Mouse (Mus musculus) liver, postnatal 0 days (tissue): Measurements from ENCODE around the gene Pam. TPM values are rescaled to one million over a fixed set of nuclear protein-coding genes. Genes with fewer than 3 reads are reported as not detected.
"Not testable (repeated sequence)": the region's sequence is repeated elsewhere in the genome, so short reads cannot be mapped to it uniquely, and the experiment has no call there.

ENCODE experiments used
- ATAC-seq: fragments of 200-750 bp; cut with Nextera tagmentation; 2 replicates; pipeline ENCODE4 v1.8.0; 2017; ENCODE audit warnings: mild to moderate bottlenecking, moderate library complexity
- DNase-seq: peaks from one replicate; pipeline ENCODE4 v3.0.0-alpha.2; 2016
- H3K27ac ChIP-seq: fragments of 300-500 bp; sonication (generic); 2 replicates; pipeline ENCODE4 v1.5.1; 2014; ENCODE audit warnings: antibody characterized with exemption, moderate library complexity, mild to moderate bottlenecking, low read depth
- H3K27me3 ChIP-seq: fragments of 300-500 bp; sonication (generic); 2 replicates; pipeline ENCODE4 v1.6.1; 2014; ENCODE audit warnings: low read length, control low read depth, mixed read lengths; ENCODE audit not compliant: insufficient read depth
- H3K36me3 ChIP-seq: fragments of 300-500 bp; sonication (generic); replicated peaks from 2 replicates; pipeline ENCODE4 v1.6.1; 2014; ENCODE audit warnings: mild to moderate bottlenecking, control low read depth, low read length, moderate library complexity, mixed read lengths; ENCODE audit not compliant: insufficient read depth
- H3K4me1 ChIP-seq: fragments of 300-500 bp; sonication (generic); 2 replicates; pipeline ENCODE4 v1.6.1; 2014; ENCODE audit warnings: antibody characterized with exemption, mild to moderate bottlenecking, control low read depth; ENCODE audit not compliant: insufficient read depth
- H3K4me2 ChIP-seq: fragments of 300-500 bp; sonication (generic); 2 replicates; pipeline ENCODE4 v1.6.1; 2014; ENCODE audit warnings: low read depth, mild to moderate bottlenecking, low read length, moderate library complexity, mixed read lengths
- H3K4me3 ChIP-seq: fragments of 300-500 bp; sonication (generic); 2 replicates; pipeline ENCODE4 v1.5.1; 2014; ENCODE audit warnings: low read depth, low read length
- H3K9ac ChIP-seq: fragments of 300-500 bp; sonication (generic); replicated peaks from 2 replicates; pipeline ENCODE4 v1.6.1; 2014; ENCODE audit warnings: mild to moderate bottlenecking, moderate library complexity
- H3K9me3 ChIP-seq: fragments of 300-500 bp; sonication (generic); 2 replicates; pipeline ENCODE4 v1.6.1; 2016; ENCODE audit warnings: mild to moderate bottlenecking, control low read depth, low read length, mixed read lengths
- CTCF ChIP-seq: sonication (generic); IDR thresholded peaks from 2 replicates; pipeline ENCODE4 v1.5.1; 2016; ENCODE audit warnings: antibody characterized with exemption, low read depth
- EP300 ChIP-seq: IDR thresholded peaks from 2 replicates; pipeline ENCODE4 v1.6.1; 2016; ENCODE audit warnings: antibody characterized with exemption, low read depth, mild to moderate bottlenecking
- WGBS: fragments of 180-500 bp; shearing (Covaris S2); extraction: QIAGEN DNeasy Blood & Tissue Kit; methylation state at CpG from one replicate; pipeline ENCODE4 v1.1.7; 2014; ENCODE audit not compliant: insufficient replicate concordance; 5-methylcytosine and 5-hydroxymethylcytosine counted together
- polyA plus RNA-seq: library from polyadenylated mRNA; unstranded; fragments of >200 nt; fragmentation: Nextera tagmentation; extraction: Ambion mirVana; gene quantifications from 2 replicates; pipeline ENCODE4 v1.2.1, GENCODE M21; 2015

Gene Pam
- polyA plus RNA-seq, 1 experiment from 2014 or later, result 21.8 TPM

DNA sequence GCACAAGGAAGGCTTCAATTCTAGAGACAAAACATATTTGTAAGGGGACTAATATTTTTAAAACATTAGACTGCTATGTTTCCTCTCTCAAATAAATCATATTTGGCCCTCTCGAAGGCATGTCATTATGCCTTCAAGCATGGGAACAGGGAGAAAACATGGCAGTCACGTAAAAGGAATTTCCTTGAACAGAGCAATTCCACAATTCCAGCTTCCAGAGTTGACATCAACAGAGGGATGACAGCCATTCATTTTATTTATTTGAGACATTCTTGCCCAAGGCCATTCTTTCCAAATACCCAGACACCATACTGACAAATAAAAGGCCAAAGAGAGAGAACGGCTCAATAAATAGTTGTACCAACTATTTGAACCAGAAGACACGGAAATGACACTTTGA, 136.7 kb downstream of the Pam start:
- 85% methylated on average over 4 of the region's 4 CpGs for WGBS
- no peaks in the 10 kb centered on the region for H3K9me3 ChIP-seq
- no peaks in the 10 kb centered on the region for H3K27me3 ChIP-seq
- no peaks in the 10 kb centered on the region for H3K36me3 ChIP-seq
- no peak overlapping the region for H3K27ac ChIP-seq
- DNase-seq, result no peak
- H3K4me2 ChIP-seq, result no peak overlapping the region
- H3K9ac ChIP-seq, result no peak overlapping the region
- no peaks in the 10 kb centered on the region for H3K4me1 ChIP-seq
- ATAC-seq, result no peak
- TF ChIP-seq EP300, result no peak
- no peak for TF ChIP-seq CTCF
- no peak overlapping the region for H3K4me3 ChIP-seq

DNA sequence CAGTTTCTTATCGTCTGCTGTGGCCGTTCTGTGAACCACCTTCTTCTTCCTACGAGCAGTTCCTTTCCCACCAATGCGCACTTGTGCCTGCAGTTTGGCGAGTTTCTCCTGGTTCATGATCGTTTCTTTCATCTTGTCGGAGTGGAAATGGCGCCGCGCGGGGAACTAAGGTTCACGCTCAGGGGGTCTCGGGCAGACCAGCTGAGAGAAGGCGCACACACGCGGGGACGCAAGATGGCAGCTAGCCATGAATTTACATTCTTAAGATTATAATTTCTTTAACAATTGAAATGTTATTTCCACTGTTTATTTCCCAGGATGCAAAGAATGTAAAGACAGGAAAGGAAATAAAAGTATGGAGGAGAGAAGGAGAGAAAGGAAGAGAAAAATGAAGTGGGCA, 146.2 kb downstream of the Pam start:
- H3K36me3 ChIP-seq, H3K27ac ChIP-seq, H3K9me3 ChIP-seq, H3K4me1 ChIP-seq, H3K9ac ChIP-seq, ATAC-seq, H3K27me3 ChIP-seq, H3K4me3 ChIP-seq, DNase-seq, H3K4me2 ChIP-seq: not testable (repeated sequence)
- 88% methylated on average over 17 of the region's 17 CpGs for WGBS

DNA sequence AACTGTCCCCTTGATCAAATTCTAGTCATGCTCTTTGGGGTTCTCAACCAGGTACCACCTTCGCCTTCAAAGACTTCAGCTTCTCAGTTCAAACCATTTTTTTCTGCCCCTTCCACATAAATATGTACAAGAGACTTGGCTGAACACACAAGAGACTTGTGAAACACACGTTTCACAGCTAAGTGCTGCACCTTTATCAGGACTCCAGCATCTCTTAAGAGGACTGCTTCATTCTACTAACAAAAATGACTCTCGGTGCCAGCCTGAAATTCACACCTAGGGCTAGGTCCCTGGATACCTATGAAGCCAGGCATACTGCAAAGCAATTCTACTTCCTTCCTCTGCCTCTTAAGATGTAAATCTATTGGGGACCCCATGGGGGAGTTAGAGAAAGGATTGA, 148.3 kb downstream of the Pam start:
- Histone ChIP-seq H3K9ac (no peak overlapping the region), H3K27ac (no peak overlapping the region), H3K4me1 (no peaks in the 10 kb centered on the region), H3K9me3 (no peaks in the 10 kb centered on the region), H3K4me3 (no peak overlapping the region), H3K36me3 (no peaks in the 10 kb centered on the region), H3K4me2 (no peak overlapping the region), H3K27me3 (no peaks in the 10 kb centered on the region)
- 67% methylated on average over 3 of the region's 3 CpGs for WGBS
- DNase-seq (no peak), ATAC-seq (no peak)
- TF ChIP-seq EP300 (no peak), CTCF (no peak)

DNA sequence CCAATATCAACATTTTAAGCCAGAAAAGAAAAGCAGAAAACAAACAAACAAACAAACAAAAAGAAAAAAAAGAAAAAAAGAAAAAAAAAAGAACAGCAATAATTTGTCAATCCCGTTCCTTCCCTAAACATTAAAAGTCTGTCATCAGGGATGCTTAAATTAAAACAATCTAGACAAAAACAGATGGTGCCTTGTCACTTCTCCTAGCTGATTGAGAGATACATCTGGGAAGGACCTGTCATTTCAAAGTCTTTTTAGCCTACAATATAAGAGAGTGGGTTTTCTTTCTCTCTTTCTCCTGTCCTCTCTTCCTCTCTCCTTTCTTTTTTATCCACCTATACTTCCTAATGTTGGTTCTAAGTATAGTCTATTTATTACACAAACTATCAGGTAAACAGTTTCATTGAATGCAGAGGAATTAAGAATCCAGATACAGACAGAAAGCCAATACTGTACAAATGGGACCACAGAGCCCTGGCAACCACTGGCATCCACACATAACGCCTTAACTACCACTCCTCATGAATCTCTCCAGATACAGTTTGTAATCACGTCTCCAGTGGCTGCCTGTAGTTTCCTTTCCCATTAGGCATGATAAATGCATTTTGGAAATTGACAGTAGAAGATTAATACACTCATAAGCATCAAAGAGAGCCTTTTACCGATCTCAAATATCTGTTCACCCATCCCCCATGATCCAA, 151.4 kb downstream of the Pam start:
- no peaks in the 10 kb centered on the region for H3K27me3 ChIP-seq
- no peak for TF ChIP-seq EP300
- no peak for TF ChIP-seq CTCF
- H3K36me3 ChIP-seq, result no peaks in the 10 kb centered on the region
- DNase-seq, result no peak
- H3K4me3 ChIP-seq, result no peak overlapping the region
- H3K27ac ChIP-seq, result no peak overlapping the region
- no peak overlapping the region for H3K4me2 ChIP-seq
- no peak overlapping the region for H3K9ac ChIP-seq
- no peak for ATAC-seq
- WGBS, result 72% methylated on average over 4 of the region's 4 CpGs
- no peaks in the 10 kb centered on the region for H3K9me3 ChIP-seq
- H3K4me1 ChIP-seq, result no peaks in the 10 kb centered on the region

DNA sequence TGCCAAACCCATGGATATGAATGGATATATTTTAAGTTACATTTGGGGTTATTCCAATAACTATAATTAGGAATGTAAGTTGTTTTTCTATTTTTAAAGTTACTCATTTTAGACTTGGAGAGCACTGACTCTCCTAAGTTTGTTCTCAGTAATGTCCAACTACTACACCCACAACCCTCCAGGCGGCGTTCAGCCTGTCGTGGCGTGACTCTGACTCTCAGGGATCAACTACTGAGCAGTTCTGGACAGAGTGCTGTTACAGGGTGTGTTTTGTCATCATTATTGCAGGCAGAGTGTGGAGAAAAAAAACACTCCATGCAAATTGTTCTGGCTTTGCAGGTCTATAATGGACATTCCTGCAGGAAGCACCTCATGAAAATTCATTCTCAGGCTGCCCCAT, 152.0 kb downstream of the Pam start:
- no peaks in the 10 kb centered on the region for H3K36me3 ChIP-seq
- no peaks in the 10 kb centered on the region for H3K4me1 ChIP-seq
- TF ChIP-seq CTCF (no peak), EP300 (no peak)
- no peak overlapping the region for H3K27ac ChIP-seq
- H3K9ac ChIP-seq, result no peak overlapping the region
- H3K27me3 ChIP-seq, result no peaks in the 10 kb centered on the region
- no peak overlapping the region for H3K4me2 ChIP-seq
- DNase-seq (no peak), ATAC-seq (no peak)
- no peaks in the 10 kb centered on the region for H3K9me3 ChIP-seq
- 89% methylated on average over 4 of the region's 4 CpGs for WGBS
- no peak overlapping the region for H3K4me3 ChIP-seq

DNA sequence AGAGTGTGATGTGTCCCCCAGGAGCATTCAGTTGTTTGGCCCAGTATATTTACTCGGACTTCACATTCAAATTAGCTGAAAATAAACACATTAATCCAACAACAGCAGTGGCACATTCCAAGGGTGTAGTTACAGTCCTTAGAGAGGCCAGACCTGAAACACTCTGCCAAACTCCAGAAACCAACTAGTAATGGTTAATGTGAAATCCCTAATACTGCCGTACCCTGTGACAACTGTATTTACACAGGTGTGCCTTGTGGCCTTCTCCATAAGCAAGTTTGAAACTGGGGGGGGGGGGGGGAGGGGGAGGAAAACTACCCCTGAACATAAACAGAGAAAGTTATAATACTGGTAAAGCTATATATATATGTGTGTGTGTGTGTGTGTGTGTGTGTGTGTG, 152.5 kb downstream of the Pam start:
- Histone ChIP-seq H3K27ac (no peak overlapping the region), H3K4me2 (no peak overlapping the region), H3K4me1 (no peaks in the 10 kb centered on the region), H3K4me3 (no peak overlapping the region), H3K36me3 (no peaks in the 10 kb centered on the region), H3K9ac (no peak overlapping the region), H3K9me3 (no peaks in the 10 kb centered on the region), H3K27me3 (no peaks in the 10 kb centered on the region)
- no peak for DNase-seq
- TF ChIP-seq CTCF, result no peak
- no peak for TF ChIP-seq EP300
- 62% methylated on average over 2 of the region's 2 CpGs for WGBS
- no peak for ATAC-seq

DNA sequence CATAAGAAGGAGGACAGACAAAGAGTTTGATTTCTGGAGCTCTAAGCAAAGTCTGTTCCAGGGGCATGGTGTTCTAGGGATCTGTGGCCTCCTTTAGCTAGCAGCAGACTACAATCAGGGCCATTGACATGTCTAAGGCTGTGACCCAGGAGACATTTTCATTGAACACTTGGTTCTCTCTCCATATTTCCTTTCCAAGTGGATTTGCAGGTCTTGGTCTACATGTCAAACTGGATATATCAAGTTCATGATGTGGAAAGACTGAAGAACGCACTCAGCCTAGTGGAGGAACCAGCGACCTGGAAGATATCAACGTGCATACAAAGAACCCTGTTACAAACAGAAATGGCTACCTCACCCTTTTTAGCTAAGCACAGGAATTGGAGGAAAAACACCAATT, 156.9 kb downstream of the Pam start:
- Histone ChIP-seq H3K9me3 (no peaks in the 10 kb centered on the region), H3K27me3 (no peaks in the 10 kb centered on the region), H3K4me1 (no peaks in the 10 kb centered on the region), H3K4me2 (no peak overlapping the region), H3K27ac (no peak overlapping the region), H3K4me3 (no peak overlapping the region), H3K9ac (no peak overlapping the region), H3K36me3 (no peaks in the 10 kb centered on the region)
- no peak for TF ChIP-seq CTCF
- no peak for TF ChIP-seq EP300
- WGBS, result 88% methylated on average over 3 of the region's 3 CpGs
- no peak for ATAC-seq
- no peak for DNase-seq
